Mouse (Mus musculus) layer of hippocampus, postnatal 25 days (tissue): ENCODE measurements around the gene Hist2h3b. TPM values are rescaled to one million over a fixed set of nuclear protein-coding genes. Genes with fewer than 3 reads are reported as not detected.
"Not testable (repeated sequence)": the region's sequence is repeated elsewhere in the genome, so short reads cannot be mapped to it uniquely, and the experiment has no call there.

ENCODE experiments used
- DNase-seq, 2 experiments: peaks; one replicate each; pipeline ENCODE4 v3.0.0; 2022; ENCODE audit warnings: mixed read lengths in 2 of 2, low spot score in 1 of 2; ENCODE audit errors: extremely low spot score in 1 of 2
- total RNA-seq, 2 experiments: library from RNA; stranded (reverse); gene quantifications; 2 replicates each; pipeline ENCODE4 v1.2.3; 2021

Hist2h3b gene
- total RNA-seq, 2 experiments from 2014 or later = 41.9 to 53.6 TPM

DNA sequence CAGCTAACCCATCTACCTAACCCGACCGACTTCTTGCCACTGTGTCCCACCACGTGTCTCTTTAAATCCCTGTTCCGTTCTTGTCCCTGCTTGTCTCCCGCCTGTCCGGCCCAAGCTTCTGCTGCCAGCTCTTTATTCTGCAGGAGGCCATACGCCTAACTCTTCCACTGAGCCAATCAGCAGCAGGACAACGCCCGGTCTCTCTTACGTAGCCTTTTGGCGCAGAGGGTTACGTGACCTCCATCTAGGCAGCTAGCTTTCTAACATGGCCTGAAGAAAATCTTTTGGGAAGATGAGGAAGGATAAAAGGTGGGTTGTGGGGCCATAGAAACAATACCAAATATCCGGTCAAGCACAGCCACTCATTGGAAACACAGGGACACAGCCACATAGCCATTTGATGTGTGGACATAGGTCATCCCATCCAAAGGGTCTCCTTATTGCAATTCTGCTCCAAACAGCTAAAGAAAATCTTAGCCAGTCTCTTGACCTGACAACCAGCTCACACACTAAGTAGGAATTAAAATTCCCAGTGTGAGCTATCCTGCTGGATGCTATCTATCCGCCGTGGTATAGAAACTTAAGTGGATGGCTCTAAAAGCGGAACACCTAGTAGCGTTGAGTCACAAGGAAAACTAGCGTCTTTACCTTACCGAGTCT is 6.1 kb upstream of the Hist2h3b start:
- peak; percentile 54 to 57 for DNase-seq

DNA sequence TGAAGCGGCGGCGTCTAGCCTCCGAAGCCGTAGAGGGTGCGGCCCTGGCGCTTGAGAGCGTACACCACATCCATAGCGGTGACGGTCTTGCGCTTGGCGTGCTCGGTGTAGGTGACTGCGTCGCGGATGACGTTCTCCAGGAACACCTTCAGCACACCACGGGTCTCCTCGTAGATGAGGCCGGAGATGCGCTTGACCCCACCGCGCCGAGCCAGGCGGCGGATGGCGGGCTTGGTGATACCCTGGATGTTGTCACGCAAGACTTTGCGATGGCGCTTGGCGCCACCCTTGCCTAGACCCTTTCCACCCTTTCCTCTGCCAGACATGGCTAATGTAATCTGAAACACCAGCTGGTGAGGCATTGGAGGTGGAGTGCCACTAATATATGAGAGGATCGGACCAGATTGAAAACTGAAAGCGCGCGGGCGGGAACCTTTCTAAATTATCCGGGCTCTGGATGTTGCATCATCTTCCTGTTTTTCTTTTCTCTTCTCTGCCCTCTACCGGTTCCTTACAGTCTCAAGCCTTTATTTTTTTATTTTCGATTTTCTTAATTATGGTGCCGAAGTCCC is 5.4 kb upstream of the Hist2h3b start, which contains the start of gene Hist2h4:
Gene Hist2h4 (minus strand): TSS at position 333 of the 572 bp plus-strand sequence.
- DNase-seq = peak; percentile 92 to 96

- DNase-seq = no peak
Measured at GRCm38 (mm10) chr3:96263558-96264403, 4.7 kb upstream of the Hist2h3b start.

- no peak for DNase-seq
Measured at GRCm38 (mm10) chr3:96264404-96264949, 4.0 kb upstream of the Hist2h3b start.

DNA sequence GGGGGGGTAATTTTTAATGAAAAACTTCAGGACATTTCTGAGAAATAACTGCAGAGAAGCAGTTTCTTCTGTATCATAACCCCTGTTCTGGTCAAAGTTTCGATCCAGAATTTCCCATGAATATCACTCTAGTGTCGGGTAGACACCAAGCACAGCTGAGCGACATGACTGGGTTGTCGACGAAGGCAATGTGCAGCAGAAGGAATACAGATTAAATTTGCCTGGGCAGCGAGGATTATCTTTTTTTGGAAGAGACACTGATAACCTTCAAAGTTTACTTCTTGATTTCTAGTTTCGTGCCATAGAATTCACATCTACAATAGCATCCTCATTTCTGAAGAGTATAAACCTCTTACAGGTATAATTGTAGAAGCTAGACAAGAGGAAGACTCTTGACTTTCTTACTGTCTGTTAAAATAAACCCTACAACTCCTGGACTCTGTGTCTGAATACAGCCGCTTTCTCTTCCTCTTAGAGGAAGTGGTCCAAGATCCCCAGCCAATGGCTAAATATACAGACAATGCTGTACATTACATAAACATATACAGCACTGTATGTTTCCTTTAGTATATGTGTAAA is 2.2 kb upstream of the Hist2h3b start:
- DNase-seq = no peak

DNA sequence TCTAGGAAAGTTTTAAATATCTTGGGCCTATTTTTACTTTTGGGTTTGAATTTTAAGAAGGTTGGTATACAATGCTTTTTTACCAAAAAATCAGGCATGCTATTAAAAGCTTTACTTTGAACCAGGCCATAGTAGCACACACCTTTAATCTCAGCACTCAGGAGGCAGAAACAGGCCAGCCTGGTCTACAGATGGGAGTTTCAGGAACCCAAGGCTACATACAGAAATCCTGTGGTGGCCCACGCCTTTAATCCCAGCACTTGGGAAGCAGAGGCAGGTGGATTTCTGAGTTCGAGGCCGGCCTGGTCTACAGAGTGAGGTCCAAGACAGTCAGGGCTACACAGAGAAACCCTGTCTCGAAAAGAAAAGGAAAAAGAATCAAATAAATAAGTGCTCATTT is 913 bp upstream of the Hist2h3b start:
- DNase-seq = no peak

DNA sequence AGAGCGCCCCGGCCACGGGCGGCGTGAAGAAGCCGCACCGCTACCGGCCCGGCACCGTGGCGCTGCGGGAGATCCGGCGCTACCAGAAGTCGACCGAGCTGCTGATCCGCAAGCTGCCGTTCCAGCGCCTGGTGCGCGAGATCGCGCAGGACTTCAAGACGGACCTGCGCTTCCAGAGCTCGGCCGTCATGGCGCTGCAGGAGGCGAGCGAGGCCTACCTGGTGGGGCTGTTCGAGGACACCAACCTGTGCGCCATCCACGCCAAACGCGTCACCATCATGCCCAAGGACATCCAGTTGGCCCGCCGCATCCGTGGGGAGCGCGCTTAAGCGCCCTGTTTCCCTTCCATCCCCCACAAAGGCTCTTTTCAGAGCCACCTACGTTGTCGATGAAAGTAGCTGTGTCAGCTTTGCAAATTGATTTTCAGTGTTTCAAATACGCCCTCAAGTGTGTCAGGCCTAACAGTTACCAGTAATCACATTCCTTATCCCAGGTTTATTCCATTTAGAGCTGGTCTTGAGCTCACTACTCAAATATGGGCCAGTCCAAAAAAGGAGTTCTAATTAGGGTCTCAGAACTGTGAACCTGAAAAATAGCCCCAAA is 423 bp downstream of the Hist2h3b start:
- not testable (repeated sequence) for DNase-seq

DNA sequence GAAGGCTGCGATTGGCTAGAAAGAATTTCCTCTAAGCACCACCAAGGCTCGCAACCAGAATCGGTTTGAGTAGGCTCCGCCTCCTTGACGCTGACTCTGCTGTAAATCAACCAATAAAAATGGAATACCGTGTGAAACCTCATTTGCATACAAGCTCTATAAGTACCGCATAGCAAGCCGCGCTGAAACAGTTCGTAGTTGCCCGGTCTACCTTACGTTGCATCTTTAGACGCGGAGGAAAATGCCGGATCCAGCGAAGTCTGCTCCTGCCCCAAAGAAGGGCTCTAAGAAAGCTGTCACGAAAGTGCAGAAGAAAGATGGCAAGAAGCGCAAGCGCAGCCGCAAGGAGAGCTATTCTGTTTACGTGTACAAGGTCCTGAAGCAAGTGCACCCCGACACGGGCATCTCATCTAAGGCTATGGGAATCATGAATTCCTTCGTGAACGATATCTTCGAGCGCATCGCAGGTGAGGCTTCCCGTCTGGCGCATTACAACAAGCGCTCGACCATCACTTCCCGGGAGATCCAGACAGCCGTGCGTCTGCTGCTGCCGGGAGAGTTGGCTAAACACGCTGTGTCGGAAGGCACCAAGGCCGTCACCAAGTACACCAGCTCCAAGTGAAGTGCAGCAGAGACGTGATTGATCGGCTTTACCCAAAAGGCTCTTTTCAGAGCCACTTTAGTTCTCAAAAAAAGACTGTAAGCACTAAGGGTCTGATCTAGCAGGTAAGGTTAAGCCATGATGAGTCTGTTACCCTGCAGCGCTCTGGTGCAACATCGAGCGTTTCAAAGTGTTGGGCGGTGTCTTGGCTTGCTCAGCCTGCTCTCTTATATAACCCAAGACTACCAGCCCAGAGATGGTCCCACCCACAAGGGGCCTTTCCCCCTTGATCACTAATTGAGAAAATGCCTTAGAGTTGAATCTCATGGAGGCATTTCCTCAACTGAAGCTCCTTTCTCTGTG is 1.3 kb downstream of the Hist2h3b start, which contains the start of gene Hist2h2bb:
Gene Hist2h2bb (plus strand): TSS at position 242 of the 964 bp plus-strand sequence.
- peak; percentile 85 to 87 for DNase-seq

GRCm38 (mm10) chr3:96273591-96274465 is 5.4 kb downstream of the Hist2h3b start:
- DNase-seq = no peak

- no peak for DNase-seq
Measured at GRCm38 (mm10) chr3:96277428-96277799, 9.0 kb downstream of the Hist2h3b start.

GRCm38 (mm10) chr3:96277800-96278624 is 9.6 kb downstream of the Hist2h3b start:
- peak; percentile 82 to 86 for DNase-seq

DNA sequence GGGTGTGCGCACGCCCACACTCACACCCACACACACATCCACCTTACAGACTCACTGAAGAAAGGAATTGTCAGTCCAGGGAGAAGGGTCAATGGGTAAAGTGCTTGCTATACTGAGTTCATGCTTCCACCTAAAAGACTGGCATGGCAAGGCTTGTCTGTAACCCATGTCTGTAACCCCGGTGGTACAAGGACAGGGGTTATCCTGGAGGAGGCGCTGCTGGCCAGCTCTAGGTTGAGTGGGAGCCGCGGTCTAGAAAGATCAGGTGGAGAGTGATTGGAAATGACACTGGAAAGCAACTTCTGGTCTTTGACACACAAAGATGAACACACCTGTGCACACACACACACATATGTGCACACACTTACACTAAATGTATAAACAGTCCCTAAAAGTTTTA is 12.2 kb downstream of the Hist2h3b start:
- no peak for DNase-seq

GRCm38 (mm10) chr3:96284457-96284856 is 16.0 kb downstream of the Hist2h3b start:
- DNase-seq = no peak

DNA sequence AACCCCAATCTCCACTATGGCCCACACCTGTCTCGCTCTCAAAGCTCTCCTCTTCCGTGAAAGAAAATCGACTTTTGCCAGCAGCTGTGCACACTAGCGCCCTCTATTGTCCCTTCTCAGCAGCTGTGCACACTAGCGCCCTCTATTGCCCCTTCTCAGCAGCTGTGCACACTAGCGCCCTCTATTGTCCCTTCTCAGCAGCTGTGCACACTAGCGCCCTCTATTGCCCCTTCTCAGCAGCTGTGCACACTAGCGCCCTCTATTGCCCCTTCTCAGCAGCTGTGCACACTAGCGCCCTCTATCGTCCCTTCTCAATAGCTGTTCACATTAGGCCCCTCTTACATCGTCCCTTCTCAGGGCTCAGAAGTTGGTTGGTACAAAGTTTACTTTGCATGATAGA is 18.9 kb downstream of the Hist2h3b start:
- not testable (repeated sequence) for DNase-seq

DNA sequence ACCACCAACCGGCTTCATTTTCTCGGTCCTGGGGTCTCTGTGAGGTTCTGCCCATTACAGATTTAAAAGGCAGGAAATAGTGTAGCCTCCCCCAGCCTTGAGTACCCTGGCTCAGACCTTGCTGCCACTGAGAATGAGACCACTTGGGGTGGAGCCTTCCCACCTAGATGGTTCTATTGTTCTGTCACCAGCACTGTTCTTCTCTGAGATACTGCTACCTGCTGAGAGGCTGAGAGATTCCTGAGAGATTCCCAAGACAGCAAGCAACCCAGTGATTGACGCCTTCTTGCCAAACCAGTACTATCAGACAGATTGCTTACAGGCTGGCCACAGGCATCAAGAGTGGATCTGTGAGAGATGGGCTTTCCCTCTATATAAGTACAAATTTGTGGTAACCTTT is 20.7 kb downstream of the Hist2h3b start:
- no peak for DNase-seq

DNA sequence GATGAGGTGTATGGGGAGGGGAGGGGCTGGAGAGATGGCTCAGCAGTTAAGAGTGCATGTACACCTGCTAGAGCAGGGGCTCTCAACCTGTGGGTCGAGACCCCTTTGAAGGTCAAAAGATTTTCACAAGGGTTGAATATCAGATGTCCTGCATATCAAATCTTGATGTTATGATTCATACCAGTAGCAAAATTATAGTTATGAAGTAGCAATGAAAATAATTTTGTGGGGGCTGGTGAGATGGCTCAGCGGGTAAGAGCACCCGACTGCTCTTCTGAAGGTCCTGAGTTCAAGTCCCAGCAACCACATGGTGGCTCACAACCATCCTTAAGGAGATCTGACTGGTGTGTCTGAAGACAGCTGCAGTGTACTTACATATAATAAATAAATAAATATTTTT is 22.3 kb downstream of the Hist2h3b start:
- not testable (repeated sequence) for DNase-seq

- no peak for DNase-seq
Measured at GRCm38 (mm10) chr3:96292641-96293040, 24.2 kb downstream of the Hist2h3b start.
